Mouse (Mus musculus) thymus, adult 2 months (tissue): ENCODE data around the gene Prpf39.

ENCODE experiments used
- CTCF ChIP-seq: fragments of 200-500 bp; IDR thresholded peaks from 2 replicates; pipeline ENCODE4 v1.5.1; 2012; ENCODE audit warnings: mild to moderate bottlenecking, control low read depth, low read length, moderate library complexity, borderline replicate concordance; ENCODE audit not compliant: control insufficient read depth, poor library complexity, insufficient read depth; ENCODE audit errors: extremely low read depth
- POLR2A ChIP-seq: fragments of 200-500 bp; IDR thresholded peaks from 2 replicates; pipeline ENCODE4 v1.6.1; 2012; ENCODE audit warnings: mild to moderate bottlenecking, low read length, control low read depth, moderate library complexity; ENCODE audit not compliant: control insufficient read depth, poor library complexity, insufficient read depth; ENCODE audit errors: extremely low read depth

GRCm38 (mm10) chr12:65007725-65008124 lies 28.4 kb upstream of the Prpf39 start:
- TF ChIP-seq POLR2A: no peak
- TF ChIP-seq CTCF: no peak
